Mouse (Mus musculus) intestine, embryonic 16.5 days (tissue): ENCODE data around the gene Rfpl4b. TPM values are rescaled to one million over a fixed set of nuclear protein-coding genes. Genes with fewer than 3 reads are reported as not detected.

Source experiments
- polyA plus RNA-seq: library from polyadenylated mRNA; unstranded; fragments of >200 nt; fragmentation: Nextera tagmentation; extraction: Ambion mirVana; gene quantifications from 2 replicates; pipeline ENCODE4 v1.2.1, GENCODE M21; 2015

Rfpl4b gene
- polyA plus RNA-seq, 1 experiment from 2014 or later, result not detected

Other genes with a start within 250 kb of the Rfpl4b start
- gene Lama4, start 143.7 kb upstream of the Rfpl4b start, polyA plus RNA-seq, result 46.6 and 49.0 TPM in 2 replicates